1 mouse cellular context compared by ENCODE assay signal in genomic region chr2:3512552-3513454, GRCm38 (mm10).
TF ChIP-seq lines count a peak whose summit lies in the region.

Gene Gm45902, minus strand, starts transcription at chr2:3512790.
Gene Hspa14, minus strand, starts transcription at chr2:3512814.
Gene Cdnf, plus strand, starts transcription at chr2:3513030.

TF ChIP-seq in C2C12, 6 proteins besides CTCF, POLR2A, EP300 and RAD21 (continued from another document):
- TF ChIP-seq MAX (IDR thresholded peaks at IDR 0.05) (peak; percentile 64), MYOG (IDR thresholded peaks at IDR 0.05; ENCODE audit: control insufficient read depth, extremely low read depth, insufficient read length) (no peak)
